Mouse (Mus musculus) frontal cortex, adult 2 months (tissue): ENCODE measurements at regions not wholly inside any gene's neighbourhood (a gene's known extent, or its start where the extent isn't known, plus 50 kb on each side); places are given as distances from the start of the nearest gene placed in this dataset.

ENCODE experiments used
- DNase-seq, 2 experiments: peaks; one replicate each; pipeline ENCODE4 v3.0.0; 2022; ENCODE audit warnings: low spot score in 1 of 2; ENCODE audit errors: extremely low spot score in 1 of 2

DNA sequence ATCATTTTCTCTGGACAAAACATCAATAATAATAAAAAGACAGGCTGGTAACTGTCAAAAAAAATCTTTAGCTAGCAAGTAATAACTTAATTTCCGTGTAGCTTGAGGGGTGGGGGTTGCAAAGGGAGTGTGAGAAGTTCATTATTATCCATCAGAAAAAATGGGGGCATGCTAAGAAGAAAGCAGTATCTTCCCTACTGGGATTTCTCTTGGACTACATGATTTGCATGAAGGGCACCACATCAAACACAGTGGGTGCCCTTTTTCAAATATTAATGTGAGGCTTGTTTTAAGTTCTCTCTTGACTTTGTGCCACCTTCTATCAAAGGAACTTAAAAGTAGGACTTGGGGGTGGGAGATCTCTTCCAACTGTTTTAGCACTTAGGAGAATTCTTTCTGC is 783.4 kb upstream of the Manea start:
- DNase-seq: no peak

DNA sequence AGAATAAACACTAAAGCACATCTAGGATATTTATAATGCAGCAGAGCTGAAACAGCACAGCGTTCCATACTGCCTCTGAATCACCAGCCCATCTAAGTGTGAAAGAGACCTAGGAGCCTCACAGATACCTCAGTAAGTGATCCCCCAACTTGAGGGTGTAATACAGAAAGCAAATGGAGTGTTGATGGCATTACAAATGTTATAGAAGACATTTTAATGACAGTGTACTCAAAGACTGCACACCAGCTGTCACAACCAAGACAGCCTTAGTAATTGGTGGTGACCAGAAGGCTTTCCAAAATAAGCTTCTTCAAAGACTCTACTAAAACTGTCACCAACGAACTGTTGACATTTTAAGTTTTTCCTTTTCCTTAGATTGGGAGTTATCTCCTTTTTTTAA is 771.3 kb upstream of the Manea start:
- peak; percentile 11 to 31 for DNase-seq

- DNase-seq: peak in 1 of 2 experiments; percentile 3
These were observed 770.6 kb upstream of the Manea start for GRCm38 (mm10) chr4:27117075-27117827.

- DNase-seq: no peak
These were observed 758.7 kb upstream of the Manea start for GRCm38 (mm10) chr4:27105436-27105835.

DNA sequence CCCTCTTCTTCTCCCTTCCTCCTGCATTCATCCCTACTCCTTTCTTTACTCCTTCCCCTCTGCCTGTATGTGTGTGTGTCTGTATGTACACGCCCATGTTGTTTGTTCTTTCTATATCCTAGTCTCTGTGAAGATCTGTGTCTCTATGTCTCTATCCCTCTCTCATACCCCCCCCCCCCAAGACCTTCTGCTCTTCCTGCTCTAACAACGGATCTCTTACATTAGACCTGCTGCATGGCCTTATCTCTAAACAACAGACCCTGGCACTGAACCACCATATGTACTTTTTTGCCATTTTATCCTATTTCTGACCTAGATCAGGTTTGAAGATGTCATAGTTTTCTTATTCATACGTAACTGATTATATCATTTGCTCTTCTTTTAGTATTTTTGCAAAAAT is 749.6 kb upstream of the Manea start:
- no peak for DNase-seq

- no peak for DNase-seq
These were observed 703.3 kb upstream of the Manea start for GRCm38 (mm10) chr4:27049971-27050370.

- no peak for DNase-seq
These were observed 702.5 kb upstream of the Manea start for GRCm38 (mm10) chr4:27049226-27049625.
